Mouse (Mus musculus): ENCODE results near the gene Fosl1. TPM values are rescaled to one million over a fixed set of nuclear protein-coding genes. Genes with fewer than 3 reads are reported as not detected.

The Fosl1 gene
- polyA plus RNA-seq, 1 experiment from 2014 or later = not detected

- no peak overlapping the region for H3K27ac ChIP-seq (ENCODE audit: low read length)
- no peaks in the 10 kb centered on the region for H3K9me3 ChIP-seq (replicated peaks; ENCODE audit: control insufficient read depth, low read length, poor library complexity, severe bottlenecking)
- no peak overlapping the region for H3K9ac ChIP-seq (ENCODE audit: low read depth, low read length)
- 65% methylated on average over 8 of the region's 8 CpGs for WGBS
- no peak for ATAC-seq
- H3K27me3 ChIP-seq (ENCODE audit: control insufficient read depth, insufficient read depth, low read depth, low read length) = no peaks in the 10 kb centered on the region
- no peak overlapping the region for H3K4me3 ChIP-seq (ENCODE audit: low read depth, low read length)
- H3K4me1 ChIP-seq (ENCODE audit: control insufficient read depth, insufficient read depth, low read length) = peaks cover 23% of the 10 kb centered on the region
- no peak overlapping the region for H3K4me2 ChIP-seq (ENCODE audit: low read length)
- H3K36me3 ChIP-seq (ENCODE audit: control insufficient read depth, insufficient read depth, low read length) = peaks cover 4% of the 10 kb centered on the region; the same call in 1 of the 2 replicates
Measured at GRCm38 (mm10) chr19:5429806-5430205, 17.5 kb upstream of the Fosl1 start.

- Histone ChIP-seq H3K36me3 (ENCODE audit: control insufficient read depth, insufficient read depth, low read length) (peaks cover 4% of the 10 kb centered on the region; the same call in 1 of the 2 replicates), H3K9ac (ENCODE audit: low read depth, low read length) (no peak overlapping the region), H3K4me1 (ENCODE audit: control insufficient read depth, insufficient read depth, low read length) (peaks cover 23% of the 10 kb centered on the region), H3K4me2 (ENCODE audit: low read length) (no peak overlapping the region), H3K4me3 (ENCODE audit: low read depth, low read length) (no peak overlapping the region), H3K9me3 (replicated peaks; ENCODE audit: control insufficient read depth, low read length, poor library complexity, severe bottlenecking) (no peaks in the 10 kb centered on the region), H3K27ac (ENCODE audit: low read length) (no peak overlapping the region), H3K27me3 (ENCODE audit: control insufficient read depth, insufficient read depth, low read depth, low read length) (no peaks in the 10 kb centered on the region)
- no peak for ATAC-seq
- WGBS = 84% methylated on average over 1 of the region's 1 CpGs
Measured at GRCm38 (mm10) chr19:5430408-5430807, 16.9 kb upstream of the Fosl1 start.

GRCm38 (mm10) chr19:5431911-5432464 lies 15.4 kb upstream of the Fosl1 start:
- Histone ChIP-seq H3K4me3 (ENCODE audit: low read depth, low read length) (no peak overlapping the region), H3K9me3 (replicated peaks; ENCODE audit: control insufficient read depth, low read length, poor library complexity, severe bottlenecking) (no peaks in the 10 kb centered on the region), H3K36me3 (ENCODE audit: control insufficient read depth, insufficient read depth, low read length) (peaks cover 4% of the 10 kb centered on the region; the same call in 1 of the 2 replicates), H3K27me3 (ENCODE audit: control insufficient read depth, insufficient read depth, low read depth, low read length) (no peaks in the 10 kb centered on the region), H3K4me2 (ENCODE audit: low read length) (no peak overlapping the region), H3K4me1 (ENCODE audit: control insufficient read depth, insufficient read depth, low read length) (peaks cover 8% of the 10 kb centered on the region; the same call in 1 of the 2 replicates), H3K9ac (ENCODE audit: low read depth, low read length) (no peak overlapping the region), H3K27ac (ENCODE audit: low read length) (no peak overlapping the region)
- WGBS = 70% methylated on average over 4 of the region's 4 CpGs
- ATAC-seq = no peak

GRCm38 (mm10) chr19:5432992-5433852 lies 14.1 kb upstream of the Fosl1 start:
- Histone ChIP-seq H3K27ac (ENCODE audit: low read length) (no peak overlapping the region), H3K4me3 (ENCODE audit: low read depth, low read length) (no peak overlapping the region), H3K4me1 (ENCODE audit: control insufficient read depth, insufficient read depth, low read length) (peaks cover 8% of the 10 kb centered on the region; the same call in 1 of the 2 replicates), H3K4me2 (ENCODE audit: low read length) (peak overlapping the region; percentile 50), H3K9ac (ENCODE audit: low read depth, low read length) (0 out of 2 replicates have a peak overlapping the region, but pooled peaks have one; percentile 1), H3K36me3 (ENCODE audit: control insufficient read depth, insufficient read depth, low read length) (no peaks in the 10 kb centered on the region), H3K9me3 (replicated peaks; ENCODE audit: control insufficient read depth, low read length, poor library complexity, severe bottlenecking) (no peaks in the 10 kb centered on the region), H3K27me3 (ENCODE audit: control insufficient read depth, insufficient read depth, low read depth, low read length) (no peaks in the 10 kb centered on the region)
- WGBS = 16% methylated on average over 16 of the region's 16 CpGs
- ATAC-seq = no peak

GRCm38 (mm10) chr19:5433951-5434350 lies 13.4 kb upstream of the Fosl1 start:
- Histone ChIP-seq H3K4me1 (ENCODE audit: control insufficient read depth, insufficient read depth, low read length) (peaks cover 8% of the 10 kb centered on the region; the same call in 1 of the 2 replicates), H3K27me3 (ENCODE audit: control insufficient read depth, insufficient read depth, low read depth, low read length) (no peaks in the 10 kb centered on the region), H3K9me3 (replicated peaks; ENCODE audit: control insufficient read depth, low read length, poor library complexity, severe bottlenecking) (no peaks in the 10 kb centered on the region), H3K9ac (ENCODE audit: low read depth, low read length) (no peak overlapping the region), H3K27ac (ENCODE audit: low read length) (no peak overlapping the region), H3K36me3 (ENCODE audit: control insufficient read depth, insufficient read depth, low read length) (no peaks in the 10 kb centered on the region), H3K4me2 (ENCODE audit: low read length) (0 out of 2 replicates have a peak overlapping the region, but pooled peaks have one; percentile 50), H3K4me3 (ENCODE audit: low read depth, low read length) (no peak overlapping the region)
- no peak for ATAC-seq
- 68% methylated on average over 7 of the region's 7 CpGs for WGBS

GRCm38 (mm10) chr19:5444371-5444908 lies 2.9 kb upstream of the Fosl1 start:
- H3K9ac ChIP-seq (ENCODE audit: low read depth, low read length) = no peak overlapping the region
- H3K4me1 ChIP-seq (ENCODE audit: control insufficient read depth, insufficient read depth, low read length) = peaks cover 5% of the 10 kb centered on the region; the same call in 1 of the 2 replicates
- peaks cover 37% of the 10 kb centered on the region for H3K27me3 ChIP-seq (ENCODE audit: control insufficient read depth, insufficient read depth, low read depth, low read length)
- no peak overlapping the region for H3K4me2 ChIP-seq (ENCODE audit: low read length)
- no peak overlapping the region for H3K27ac ChIP-seq (ENCODE audit: low read length)
- no peak overlapping the region for H3K4me3 ChIP-seq (ENCODE audit: low read depth, low read length)
- WGBS = 72% methylated on average over 9 of the region's 9 CpGs
- no peaks in the 10 kb centered on the region for H3K9me3 ChIP-seq (replicated peaks; ENCODE audit: control insufficient read depth, low read length, poor library complexity, severe bottlenecking)
- H3K36me3 ChIP-seq (ENCODE audit: control insufficient read depth, insufficient read depth, low read length) = no peaks in the 10 kb centered on the region
- ATAC-seq = no peak

- Histone ChIP-seq H3K9me3 (replicated peaks; ENCODE audit: control insufficient read depth, low read length, poor library complexity, severe bottlenecking) (no peaks in the 10 kb centered on the region), H3K36me3 (ENCODE audit: control insufficient read depth, insufficient read depth, low read length) (no peaks in the 10 kb centered on the region), H3K4me2 (ENCODE audit: low read length) (no peak overlapping the region), H3K27me3 (ENCODE audit: control insufficient read depth, insufficient read depth, low read depth, low read length) (peaks cover 40% of the 10 kb centered on the region), H3K27ac (ENCODE audit: low read length) (no peak overlapping the region), H3K4me3 (ENCODE audit: low read depth, low read length) (no peak overlapping the region), H3K4me1 (ENCODE audit: control insufficient read depth, insufficient read depth, low read length) (peaks cover 5% of the 10 kb centered on the region; the same call in 1 of the 2 replicates), H3K9ac (ENCODE audit: low read depth, low read length) (no peak overlapping the region)
- no peak for ATAC-seq
- WGBS = 46% methylated on average over 7 of the region's 7 CpGs
Measured at GRCm38 (mm10) chr19:5444954-5445353, 2.4 kb upstream of the Fosl1 start.

- WGBS = 89% methylated on average over 5 of the region's 5 CpGs
- Histone ChIP-seq H3K9me3 (replicated peaks; ENCODE audit: control insufficient read depth, low read length, poor library complexity, severe bottlenecking) (no peaks in the 10 kb centered on the region), H3K4me3 (ENCODE audit: low read depth, low read length) (no peak overlapping the region), H3K4me1 (ENCODE audit: control insufficient read depth, insufficient read depth, low read length) (peaks cover 5% of the 10 kb centered on the region; the same call in 1 of the 2 replicates), H3K36me3 (ENCODE audit: control insufficient read depth, insufficient read depth, low read length) (no peaks in the 10 kb centered on the region), H3K27ac (ENCODE audit: low read length) (no peak overlapping the region), H3K4me2 (ENCODE audit: low read length) (no peak overlapping the region), H3K9ac (ENCODE audit: low read depth, low read length) (no peak overlapping the region), H3K27me3 (ENCODE audit: control insufficient read depth, insufficient read depth, low read depth, low read length) (peaks cover 45% of the 10 kb centered on the region)
- no peak for ATAC-seq
Measured at GRCm38 (mm10) chr19:5445747-5446146, 1.6 kb upstream of the Fosl1 start.
